Mouse (Mus musculus) kidney, embryonic 16.5 days (tissue): ENCODE measurements around the gene Gpc6. TPM values are rescaled to one million over a fixed set of nuclear protein-coding genes. Genes with fewer than 3 reads are reported as not detected.

Experiments used
- ATAC-seq: fragments of 200-750 bp; cut with Nextera tagmentation; 2 replicates; pipeline ENCODE4 v1.8.0; 2017; ENCODE audit warnings: moderate TSS enrichment; ENCODE audit not compliant: low FRiP score, low TSS enrichment
- H3K27ac ChIP-seq: fragments of 300-500 bp; sonication (generic); 2 replicates; pipeline ENCODE4 v1.5.1; 2014; ENCODE audit warnings: low read length
- H3K27me3 ChIP-seq: fragments of 300-500 bp; sonication (generic); 2 replicates; pipeline ENCODE4 v1.6.1; 2014; ENCODE audit warnings: low read length, control low read depth, mixed read lengths; ENCODE audit not compliant: insufficient read depth
- H3K36me3 ChIP-seq: fragments of 300-500 bp; sonication (generic); 2 replicates; pipeline ENCODE4 v1.6.1; 2014; ENCODE audit warnings: low read length, control low read depth, mixed read lengths; ENCODE audit not compliant: insufficient read depth
- H3K4me1 ChIP-seq: fragments of 300-500 bp; sonication (generic); 2 replicates; pipeline ENCODE4 v1.6.1; 2014; ENCODE audit warnings: low read length, control low read depth, mixed read lengths; ENCODE audit not compliant: insufficient read depth
- H3K4me2 ChIP-seq: fragments of 300-500 bp; sonication (generic); replicated peaks from 2 replicates; pipeline ENCODE4 v1.6.1; 2014; ENCODE audit warnings: low read depth, low read length
- H3K4me3 ChIP-seq: fragments of 300-500 bp; sonication (generic); 2 replicates; pipeline ENCODE4 v1.5.1; 2014; ENCODE audit warnings: mild to moderate bottlenecking, low read length
- H3K9ac ChIP-seq: fragments of 300-500 bp; sonication (generic); replicated peaks from 2 replicates; pipeline ENCODE4 v1.6.1; 2014; ENCODE audit warnings: low read length
- H3K9me3 ChIP-seq: fragments of 300-500 bp; sonication (generic); 2 replicates; pipeline ENCODE4 v1.6.1; 2016; ENCODE audit warnings: low read length, control low read depth
- WGBS: fragments of 180-500 bp; shearing (Covaris S2); extraction: QIAGEN DNeasy Blood & Tissue Kit; methylation state at CpG from one replicate; pipeline ENCODE4 v1.1.7; 2014; 5-methylcytosine and 5-hydroxymethylcytosine counted together
- polyA plus RNA-seq: library from polyadenylated mRNA; unstranded; fragments of >200 nt; fragmentation: Nextera tagmentation; extraction: Ambion mirVana; gene quantifications from 2 replicates; pipeline ENCODE4 v1.2.1, GENCODE M21; 2015

Gene Gpc6
- polyA plus RNA-seq, 1 experiment from 2014 or later: 62.7 TPM

DNA sequence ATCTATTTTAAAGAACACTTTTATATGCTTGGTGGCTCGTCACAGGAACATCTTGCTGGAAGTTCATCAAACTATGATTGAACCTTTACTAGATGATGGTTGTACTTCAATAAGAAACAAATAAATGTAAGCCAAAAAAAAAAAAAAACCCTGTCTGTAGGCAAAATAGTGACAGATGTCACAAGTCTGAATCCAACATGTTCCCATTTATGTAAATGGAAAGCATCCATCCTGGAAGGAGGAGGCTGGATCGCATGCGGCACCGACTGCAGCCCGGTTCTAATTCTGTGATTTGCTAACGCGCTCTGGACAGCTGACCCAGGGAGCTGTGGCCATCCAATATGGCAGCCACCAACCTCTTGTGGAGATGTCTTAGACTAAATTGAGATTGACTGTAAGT is 1014.4 kb downstream of the Gpc6 start:
- Histone ChIP-seq H3K36me3 (no peaks in the 10 kb centered on the region), H3K4me3 (no peak overlapping the region), H3K9me3 (no peaks in the 10 kb centered on the region), H3K27me3 (no peaks in the 10 kb centered on the region), H3K4me2 (no peak overlapping the region), H3K9ac (no peak overlapping the region), H3K4me1 (no peaks in the 10 kb centered on the region), H3K27ac (no peak overlapping the region)
- 94% methylated on average over 7 of the region's 7 CpGs for WGBS
- no peak for ATAC-seq

DNA sequence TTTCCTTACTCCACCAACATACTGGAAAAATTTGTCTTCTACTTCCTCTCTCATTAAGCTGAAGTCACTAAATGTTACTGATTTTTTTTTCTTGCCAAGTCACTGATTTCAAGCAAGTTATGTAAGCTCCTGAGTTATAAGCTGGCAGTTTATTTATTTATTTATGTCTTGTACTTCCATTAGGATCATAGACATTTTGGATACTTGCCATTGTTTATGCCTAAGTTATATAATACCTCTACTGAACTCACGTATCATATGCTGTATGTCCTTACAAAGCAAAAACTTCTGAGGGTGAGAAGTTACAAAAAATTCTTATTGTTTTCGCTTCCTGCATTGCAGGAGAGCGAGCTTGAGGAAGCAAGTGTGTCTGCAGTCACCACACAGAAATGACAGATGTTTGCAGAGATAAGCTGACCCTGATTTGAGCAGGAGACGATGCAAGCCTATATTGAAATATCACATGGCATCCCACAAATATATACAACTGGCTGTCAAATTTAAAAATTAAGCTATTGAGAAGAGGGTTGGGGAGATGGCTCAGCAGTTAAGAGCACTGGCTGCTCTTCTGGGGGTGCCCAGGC is 1020.9 kb downstream of the Gpc6 start:
- 81% methylated on average over 4 of the region's 4 CpGs for WGBS
- no peak for ATAC-seq
- H3K36me3 ChIP-seq: no peaks in the 10 kb centered on the region

DNA sequence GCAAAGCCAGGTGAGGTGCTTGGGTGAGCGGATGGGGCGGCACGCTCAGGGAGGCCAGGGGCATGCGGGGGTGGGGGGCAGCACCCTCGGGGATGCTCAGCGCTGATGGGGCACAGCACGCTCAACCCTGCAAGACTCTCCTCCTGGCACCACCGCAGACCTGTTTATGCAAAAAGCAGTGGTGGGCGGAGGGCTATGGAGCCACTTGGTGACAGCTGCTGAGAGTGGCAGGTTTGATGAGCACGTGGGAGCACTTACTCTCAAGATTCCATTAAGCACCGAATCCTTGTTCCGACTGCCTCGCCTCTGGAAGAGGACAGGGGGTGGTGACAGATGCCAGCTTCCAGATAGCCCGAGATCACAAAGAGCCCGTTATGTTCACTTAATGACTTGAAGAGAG is 1026.2 kb downstream of the Gpc6 start:
- ATAC-seq: no peak
- no peaks in the 10 kb centered on the region for H3K27me3 ChIP-seq
- no peaks in the 10 kb centered on the region for H3K36me3 ChIP-seq
- H3K4me2 ChIP-seq: no peak overlapping the region
- H3K27ac ChIP-seq: no peak overlapping the region
- no peak overlapping the region for H3K9ac ChIP-seq
- no peak overlapping the region for H3K4me3 ChIP-seq
- H3K9me3 ChIP-seq: no peaks in the 10 kb centered on the region; the same call in none of the 2 replicates
- 65% methylated on average over 15 of the region's 15 CpGs for WGBS
- no peaks in the 10 kb centered on the region for H3K4me1 ChIP-seq

More for the DNA sequence above, 1020.9 kb downstream of the Gpc6 start:
- Histone ChIP-seq H3K27me3 (no peaks in the 10 kb centered on the region), H3K9me3 (no peaks in the 10 kb centered on the region; the same call in none of the 2 replicates), H3K4me1 (no peaks in the 10 kb centered on the region), H3K4me3 (no peak overlapping the region), H3K9ac (no peak overlapping the region), H3K27ac (no peak overlapping the region), H3K4me2 (no peak overlapping the region)

- peak; percentile 31; the same call in 1 of the 2 replicates for ATAC-seq
- 62% methylated on average over 5 of the region's 5 CpGs for WGBS
- no peak overlapping the region for H3K9ac ChIP-seq
- H3K27me3 ChIP-seq: no peaks in the 10 kb centered on the region
- no peaks in the 10 kb centered on the region for H3K4me1 ChIP-seq
- no peaks in the 10 kb centered on the region; the same call in none of the 2 replicates for H3K9me3 ChIP-seq
- no peak overlapping the region for H3K27ac ChIP-seq
- H3K4me3 ChIP-seq: no peak overlapping the region
- no peak overlapping the region for H3K4me2 ChIP-seq
- H3K36me3 ChIP-seq: no peaks in the 10 kb centered on the region
These were observed 1026.6 kb downstream of the Gpc6 start for GRCm38 (mm10) chr14:117951686-117952085.

GRCm38 (mm10) chr14:117956051-117956450 is 1030.9 kb downstream of the Gpc6 start:
- Histone ChIP-seq H3K9me3 (no peaks in the 10 kb centered on the region), H3K27ac (no peak overlapping the region), H3K4me2 (no peak overlapping the region), H3K4me1 (no peaks in the 10 kb centered on the region), H3K9ac (no peak overlapping the region), H3K36me3 (no peaks in the 10 kb centered on the region), H3K27me3 (no peaks in the 10 kb centered on the region), H3K4me3 (no peak overlapping the region)
- WGBS: 81% methylated on average over 3 of the region's 3 CpGs
- no peak for ATAC-seq

- Histone ChIP-seq H3K9me3 (no peaks in the 10 kb centered on the region), H3K36me3 (no peaks in the 10 kb centered on the region), H3K27ac (no peak overlapping the region), H3K9ac (no peak overlapping the region), H3K4me2 (no peak overlapping the region), H3K4me3 (no peak overlapping the region), H3K27me3 (no peaks in the 10 kb centered on the region), H3K4me1 (no peaks in the 10 kb centered on the region)
- 93% methylated on average over 11 of the region's 11 CpGs for WGBS
- no peak for ATAC-seq
These were observed 1033.3 kb downstream of the Gpc6 start for GRCm38 (mm10) chr14:117958389-117958788.

GRCm38 (mm10) chr14:117961267-117961666 is 1036.2 kb downstream of the Gpc6 start:
- H3K9ac ChIP-seq: no peak overlapping the region
- H3K27me3 ChIP-seq: no peaks in the 10 kb centered on the region
- H3K27ac ChIP-seq: no peak overlapping the region
- ATAC-seq: no peak
- H3K9me3 ChIP-seq: no peaks in the 10 kb centered on the region
- no peak overlapping the region for H3K4me2 ChIP-seq
- no peaks in the 10 kb centered on the region for H3K4me1 ChIP-seq
- H3K4me3 ChIP-seq: no peak overlapping the region
- WGBS: 56% methylated on average over 6 of the region's 6 CpGs
- no peaks in the 10 kb centered on the region for H3K36me3 ChIP-seq

GRCm38 (mm10) chr14:117961844-117962243 is 1036.7 kb downstream of the Gpc6 start:
- no peaks in the 10 kb centered on the region for H3K27me3 ChIP-seq
- WGBS: 90% methylated on average over 6 of the region's 6 CpGs
- H3K27ac ChIP-seq: no peak overlapping the region
- H3K4me3 ChIP-seq: no peak overlapping the region
- H3K9ac ChIP-seq: no peak overlapping the region
- no peak for ATAC-seq
- H3K4me2 ChIP-seq: no peak overlapping the region
- H3K4me1 ChIP-seq: no peaks in the 10 kb centered on the region
- no peaks in the 10 kb centered on the region for H3K9me3 ChIP-seq
- no peaks in the 10 kb centered on the region for H3K36me3 ChIP-seq

DNA sequence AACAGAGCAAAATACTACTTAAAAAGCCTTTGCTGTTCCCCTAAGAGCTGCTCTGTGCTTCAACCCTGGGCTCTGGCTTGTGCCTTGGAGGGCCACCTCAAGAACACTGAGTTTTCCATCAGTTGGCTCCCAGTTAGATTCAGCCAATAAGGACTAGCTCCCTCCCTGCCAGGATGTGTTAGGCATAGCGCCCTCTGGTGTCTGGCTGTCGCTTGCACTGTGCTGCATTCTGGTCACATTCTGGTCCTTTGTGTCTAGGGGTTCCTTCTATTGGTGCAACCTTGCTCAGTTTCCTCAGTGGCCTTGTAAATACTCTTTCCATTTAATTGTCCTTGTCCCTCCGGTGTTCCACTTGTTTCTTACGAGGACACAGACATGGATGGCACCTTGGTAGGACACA is 1037.3 kb downstream of the Gpc6 start:
- Histone ChIP-seq H3K4me1 (no peaks in the 10 kb centered on the region), H3K4me3 (no peak overlapping the region), H3K9ac (no peak overlapping the region), H3K27me3 (no peaks in the 10 kb centered on the region), H3K4me2 (no peak overlapping the region), H3K36me3 (no peaks in the 10 kb centered on the region), H3K9me3 (no peaks in the 10 kb centered on the region), H3K27ac (no peak overlapping the region)
- ATAC-seq: no peak
- WGBS: 71% methylated on average over 4 of the region's 4 CpGs

GRCm38 (mm10) chr14:117972576-117972975 is 1047.5 kb downstream of the Gpc6 start:
- no peak for ATAC-seq
- 92% methylated on average over 5 of the region's 5 CpGs for WGBS
- Histone ChIP-seq H3K27ac (no peak overlapping the region), H3K36me3 (peaks cover 7% of the 10 kb centered on the region), H3K4me3 (no peak overlapping the region), H3K9me3 (no peaks in the 10 kb centered on the region), H3K4me2 (no peak overlapping the region), H3K9ac (no peak overlapping the region), H3K27me3 (no peaks in the 10 kb centered on the region), H3K4me1 (no peaks in the 10 kb centered on the region)
